Comparison of ENCODE assay signal across 8 mouse cellular contexts in the genomic region with DNA sequence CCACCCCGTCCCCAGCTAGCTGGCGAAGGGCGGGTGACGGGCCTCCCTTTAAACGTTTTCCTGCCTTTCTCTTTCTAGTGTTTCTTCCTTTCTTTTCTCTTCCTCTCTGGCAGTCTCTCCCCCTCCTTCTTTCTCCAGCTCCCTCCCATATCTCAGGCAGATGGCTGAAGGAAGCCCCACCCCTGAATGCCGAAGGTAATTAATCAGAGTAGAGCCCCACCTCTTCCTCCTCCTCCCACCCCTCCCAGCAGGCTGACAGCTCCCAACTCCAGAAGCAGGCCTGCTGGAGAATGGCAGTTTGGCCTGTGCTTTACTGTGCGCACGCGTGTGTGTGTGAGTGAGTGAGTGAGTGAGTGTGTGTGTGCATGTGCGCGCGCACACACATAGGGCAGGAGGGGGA.
DNase-seq lines count a peak whose midpoint lies in the region; ATAC-seq lines count a peak whose summit lies in the region.

No protein-coding gene starts in this region.

- no peaks in the 10 kb centered on the region for H3K36me3 ChIP-seq in hindbrain, embryonic 10.5 days
- no peaks in the 10 kb centered on the region for H3K36me3 ChIP-seq in lung, embryonic 16.5 days (ENCODE audit: control insufficient read depth, insufficient read depth, low read length)

- ATAC-seq in frontal cortex, adult (ENCODE audit: low TSS enrichment): peak; percentile 66
- ATAC-seq in lung, embryonic 16.5 days (ENCODE audit: low read depth): peak; percentile 91

- H3K4me1 ChIP-seq in hindbrain, embryonic 10.5 days (replicated peaks): peaks cover 64% of the 10 kb centered on the region
- peaks cover 49% of the 10 kb centered on the region for H3K4me1 ChIP-seq in lung, embryonic 16.5 days (replicated peaks; ENCODE audit: control insufficient read depth, insufficient read depth, low read length)

- no peaks in the 10 kb centered on the region for H3K9me3 ChIP-seq in hindbrain, embryonic 10.5 days
- H3K9me3 ChIP-seq in lung, embryonic 16.5 days (ENCODE audit: control insufficient read depth, low read length): no peaks in the 10 kb centered on the region

- peak; percentile 98 for DNase-seq in R1 (ENCODE audit: low read depth, low spot score)
- DNase-seq in cerebellum, adult 8-10 months: peak; percentile 71
- peak; percentile 84 for DNase-seq in hindbrain, embryonic 10.5 days (ENCODE audit: low spot score)
- peak; percentile 55 to 76 for DNase-seq in layer of hippocampus, postnatal 14 days (ENCODE audit: low spot score in 2 of 2)
- DNase-seq in retina, postnatal 7 days (ENCODE audit: low read depth, low spot score): peak; percentile 57
- no peak for DNase-seq in thymus, postnatal 25 days

- peak overlapping the region; percentile 63 for H3K4me3 ChIP-seq in hindbrain, embryonic 10.5 days
- H3K4me3 ChIP-seq in lung, embryonic 16.5 days (ENCODE audit: low read length): peak overlapping the region; percentile 65

- no peaks in the 10 kb centered on the region for H3K27me3 ChIP-seq in hindbrain, embryonic 10.5 days (ENCODE audit: insufficient read depth, poor library complexity, severe bottlenecking)
- no peaks in the 10 kb centered on the region for H3K27me3 ChIP-seq in lung, embryonic 16.5 days (ENCODE audit: control insufficient read depth, insufficient read depth, low read depth, low read length)

- peak overlapping the region; percentile 89 for H3K27ac ChIP-seq in hindbrain, embryonic 10.5 days
- peak overlapping the region; percentile 97 for H3K27ac ChIP-seq in lung, embryonic 16.5 days (ENCODE audit: low read length)

- 2% methylated on average over 12 of the region's 12 CpGs for WGBS in hindbrain, embryonic 10.5 days
- 1% methylated on average over 12 of the region's 12 CpGs for WGBS in lung, embryonic 16.5 days

- peak overlapping the region; percentile 65 for H3K4me2 ChIP-seq in lung, embryonic 16.5 days (ENCODE audit: low read depth, low read length)

- H3K9ac ChIP-seq in lung, embryonic 16.5 days (ENCODE audit: low read length): peak overlapping the region; percentile 67
